Mouse (Mus musculus) intestine, embryonic 16.5 days (tissue): ENCODE measurements around the gene Ces1e. TPM values are rescaled to one million over a fixed set of nuclear protein-coding genes. Genes with fewer than 3 reads are reported as not detected.
"Not testable (repeated sequence)": the region's sequence is repeated elsewhere in the genome, so short reads cannot be mapped to it uniquely, and the experiment has no call there.

Source experiments
- ATAC-seq: fragments of 200-750 bp; cut with Nextera tagmentation; 2 replicates; pipeline ENCODE4 v1.8.0; 2017; ENCODE audit warnings: moderate TSS enrichment, moderate library complexity
- H3K27ac ChIP-seq: fragments of 300-500 bp; sonication (generic); 2 replicates; pipeline ENCODE4 v1.5.1; 2014; ENCODE audit warnings: mild to moderate bottlenecking, low read length
- H3K27me3 ChIP-seq: fragments of 300-500 bp; sonication (generic); replicated peaks from 2 replicates; pipeline ENCODE4 v1.6.1; 2014; ENCODE audit warnings: low read length, control low read depth, mixed read lengths; ENCODE audit not compliant: control insufficient read depth, insufficient read depth
- H3K36me3 ChIP-seq: fragments of 300-500 bp; sonication (generic); 2 replicates; pipeline ENCODE4 v1.6.1; 2014; ENCODE audit warnings: low read length, control low read depth; ENCODE audit not compliant: control insufficient read depth, insufficient read depth
- H3K4me1 ChIP-seq: fragments of 300-500 bp; sonication (generic); 2 replicates; pipeline ENCODE4 v1.6.1; 2014; ENCODE audit warnings: low read length, control low read depth, mixed read lengths; ENCODE audit not compliant: control insufficient read depth, insufficient read depth
- H3K4me2 ChIP-seq: fragments of 300-500 bp; sonication (generic); 2 replicates; pipeline ENCODE4 v1.6.1; 2014; ENCODE audit warnings: low read depth, low read length, control low read depth
- H3K4me3 ChIP-seq: fragments of 300-500 bp; sonication (generic); 2 replicates; pipeline ENCODE4 v1.5.1; 2014; ENCODE audit warnings: mild to moderate bottlenecking, low read length
- H3K9ac ChIP-seq: fragments of 300-500 bp; sonication (generic); 2 replicates; pipeline ENCODE4 v1.6.1; 2014; ENCODE audit warnings: low read depth, low read length
- H3K9me3 ChIP-seq: fragments of 300-500 bp; sonication (generic); 2 replicates; pipeline ENCODE4 v1.6.1; 2016; ENCODE audit warnings: low read length, control low read depth; ENCODE audit not compliant: control insufficient read depth
- WGBS: fragments of 180-500 bp; shearing (Covaris S2); extraction: QIAGEN DNeasy Blood & Tissue Kit; methylation state at CpG from one replicate; pipeline ENCODE4 v1.1.7; 2014; 5-methylcytosine and 5-hydroxymethylcytosine counted together
- polyA plus RNA-seq: library from polyadenylated mRNA; unstranded; fragments of >200 nt; fragmentation: Nextera tagmentation; extraction: Ambion mirVana; gene quantifications from 2 replicates; pipeline ENCODE4 v1.2.1, GENCODE M21; 2015

Ces1e gene
- polyA plus RNA-seq, 1 experiment from 2014 or later: 4.3 TPM

DNA sequence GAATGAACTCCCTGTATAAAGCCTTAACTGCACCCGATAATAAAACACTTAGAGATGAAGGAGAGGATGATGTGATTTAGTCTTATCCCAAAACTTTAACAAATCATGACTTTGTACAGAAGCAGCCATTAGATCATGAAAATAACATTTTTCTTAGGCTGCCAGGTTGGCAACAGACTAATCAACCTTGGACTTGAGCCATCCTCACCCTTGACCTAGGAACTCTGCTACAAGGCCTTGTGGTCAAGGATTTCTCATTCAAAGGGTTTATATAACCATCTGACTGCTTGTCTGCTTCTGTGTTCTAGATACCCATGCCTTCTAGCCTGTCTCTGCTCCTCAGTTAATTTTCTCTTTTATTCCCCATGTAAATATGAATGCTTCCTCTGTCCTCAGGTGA is 5.3 kb upstream of the Ces1e start:
- no peak for ATAC-seq
- 86% methylated on average over 1 of the region's 1 CpGs for WGBS
- H3K4me1 ChIP-seq: no peaks in the 10 kb centered on the region

DNA sequence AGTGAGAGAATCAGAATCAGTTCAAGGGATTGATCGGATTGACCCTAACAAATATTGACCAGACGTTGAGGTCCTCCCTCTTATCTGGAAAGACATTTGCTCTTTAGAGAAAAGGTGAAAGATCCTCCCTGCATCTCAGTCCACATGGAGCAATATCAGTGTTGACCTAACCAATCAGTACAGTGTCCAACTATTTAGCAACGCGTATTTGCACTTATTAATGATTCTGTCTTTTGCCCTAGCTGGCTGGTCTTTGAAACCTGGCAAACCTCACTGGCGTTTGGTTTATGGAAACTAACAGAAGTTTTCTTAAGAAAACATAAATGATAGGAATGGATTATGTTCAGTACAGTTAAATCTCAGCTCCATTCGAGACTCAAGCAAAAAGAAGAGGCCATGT is 4.6 kb upstream of the Ces1e start:
- H3K4me1 ChIP-seq: no peaks in the 10 kb centered on the region
- no peaks in the 10 kb centered on the region for H3K36me3 ChIP-seq
- no peak overlapping the region for H3K9ac ChIP-seq
- ATAC-seq: no peak
- H3K27ac ChIP-seq: no peak overlapping the region
- WGBS: 61% methylated on average over 6 of the region's 6 CpGs
- no peak overlapping the region for H3K4me2 ChIP-seq
- H3K4me3 ChIP-seq: no peak overlapping the region
- no peaks in the 10 kb centered on the region for H3K9me3 ChIP-seq
- no peaks in the 10 kb centered on the region for H3K27me3 ChIP-seq

More for the DNA sequence above, 5.3 kb upstream of the Ces1e start:
- H3K4me3 ChIP-seq: no peak overlapping the region
- H3K36me3 ChIP-seq: no peaks in the 10 kb centered on the region
- no peaks in the 10 kb centered on the region for H3K27me3 ChIP-seq
- no peak overlapping the region for H3K27ac ChIP-seq
- no peak overlapping the region for H3K4me2 ChIP-seq
- H3K9ac ChIP-seq: no peak overlapping the region
- H3K9me3 ChIP-seq: no peaks in the 10 kb centered on the region

DNA sequence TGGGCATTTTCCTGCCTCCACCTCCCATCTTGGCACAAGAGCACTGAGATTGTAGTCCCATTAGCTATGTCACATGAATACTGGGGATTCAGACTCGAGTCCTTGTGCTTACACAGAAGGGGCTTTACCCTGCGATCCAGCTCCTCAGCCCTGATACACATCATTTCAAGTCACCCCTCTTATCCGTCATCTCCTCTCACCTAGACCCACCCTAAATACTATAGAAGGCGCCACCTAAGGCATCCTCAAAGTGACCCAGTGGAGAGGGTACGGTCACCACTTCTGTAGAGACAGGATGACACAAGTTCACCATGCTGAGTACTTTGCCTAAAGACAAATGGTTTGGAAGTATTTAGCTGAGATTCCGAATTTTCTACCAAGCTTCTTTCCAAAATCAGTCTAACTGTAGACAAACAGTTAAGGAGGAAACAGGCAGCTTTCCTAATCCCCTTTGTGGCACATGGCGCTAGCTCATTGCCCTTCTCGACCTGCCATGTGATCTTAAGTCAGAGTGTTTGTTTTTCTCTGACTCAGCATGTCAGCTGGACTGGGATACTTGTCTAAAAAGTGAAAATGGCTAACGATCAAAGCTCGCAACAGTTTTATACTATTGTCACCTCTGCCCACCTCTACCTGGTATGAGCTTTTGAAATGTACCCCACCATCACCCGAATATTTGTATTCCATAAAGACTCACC is 597 bp downstream of the Ces1e start:
- Histone ChIP-seq H3K27me3 (no peaks in the 10 kb centered on the region), H3K4me2 (peak overlapping the region; percentile 45), H3K9me3 (no peaks in the 10 kb centered on the region), H3K36me3 (no peaks in the 10 kb centered on the region), H3K4me3 (no peak overlapping the region), H3K4me1 (peaks cover 4% of the 10 kb centered on the region), H3K9ac (no peak overlapping the region), H3K27ac (peak overlapping the region; percentile 59; the same call in 1 of the 2 replicates)
- WGBS: 59% methylated on average over 11 of the region's 11 CpGs
- peak; percentile 94 for ATAC-seq

DNA sequence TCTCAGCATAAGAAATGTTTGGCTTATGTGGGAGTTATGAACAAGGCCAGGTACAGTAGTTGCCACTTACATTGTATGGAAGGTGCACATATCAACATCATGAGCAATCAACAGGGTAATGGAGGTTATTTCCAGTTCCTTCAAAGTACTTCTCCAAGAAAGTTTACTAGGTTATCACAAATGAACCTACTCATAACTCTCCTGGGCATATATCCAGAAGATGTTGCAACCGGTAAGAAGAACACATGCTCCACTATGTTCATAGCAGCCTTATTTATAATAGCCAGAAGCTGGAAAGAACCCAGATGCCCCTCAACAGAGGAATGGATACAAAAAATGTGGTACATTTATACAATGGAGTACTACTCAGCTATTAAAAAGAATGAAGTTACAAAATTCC is 2.9 kb downstream of the Ces1e start:
- H3K4me1 ChIP-seq, H3K27ac ChIP-seq, H3K4me3 ChIP-seq, ATAC-seq, H3K27me3 ChIP-seq, H3K9me3 ChIP-seq, H3K9ac ChIP-seq, H3K4me2 ChIP-seq, H3K36me3 ChIP-seq: not testable (repeated sequence)
- 93% methylated on average over 1 of the region's 1 CpGs for WGBS

DNA sequence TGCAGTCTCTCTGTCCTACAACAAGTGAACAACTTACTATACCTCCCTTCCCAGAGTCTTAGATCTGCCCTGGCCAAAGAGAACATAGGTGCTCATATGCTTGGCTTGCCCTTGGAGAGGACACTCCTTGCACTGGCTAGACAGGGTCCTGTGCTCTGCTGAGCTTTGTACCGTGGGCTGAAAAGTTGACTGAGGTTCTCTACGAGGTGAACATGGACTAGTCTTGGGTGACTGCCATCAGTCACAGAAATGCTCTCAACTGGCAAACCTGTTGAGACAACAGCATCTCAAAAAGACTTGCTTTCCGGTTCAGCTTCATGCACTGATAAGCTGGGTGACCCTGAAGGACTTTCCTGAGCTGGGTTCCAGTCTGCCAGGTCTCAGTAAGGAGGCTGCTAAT is 7.5 kb downstream of the Ces1e start:
- Histone ChIP-seq H3K4me3 (no peak overlapping the region), H3K9me3 (no peaks in the 10 kb centered on the region), H3K27ac (no peak overlapping the region), H3K9ac (no peak overlapping the region), H3K36me3 (no peaks in the 10 kb centered on the region), H3K4me2 (no peak overlapping the region), H3K4me1 (no peaks in the 10 kb centered on the region), H3K27me3 (no peaks in the 10 kb centered on the region)
- WGBS: 74% methylated on average over 3 of the region's 3 CpGs
- no peak for ATAC-seq

DNA sequence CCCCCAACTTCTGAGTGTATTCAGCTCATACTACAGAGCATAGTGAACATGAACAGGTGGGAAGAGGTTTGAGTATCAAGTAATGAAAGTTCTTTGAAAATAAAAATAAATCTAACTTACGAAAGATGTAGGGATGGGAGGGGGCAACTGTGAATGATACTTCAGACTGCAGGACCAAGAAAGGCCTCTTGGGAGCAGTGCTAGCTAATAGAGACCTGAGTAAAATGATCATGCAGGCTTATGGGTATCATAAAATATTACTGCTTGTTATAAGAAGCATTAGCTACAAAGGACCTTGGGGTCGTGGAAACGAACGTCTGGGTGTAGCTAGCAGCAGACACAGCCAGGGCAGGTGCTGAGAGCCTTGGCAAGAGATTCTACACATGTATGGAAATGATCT is 11.6 kb downstream of the Ces1e start:
- no peak overlapping the region for H3K27ac ChIP-seq
- H3K4me1 ChIP-seq: no peaks in the 10 kb centered on the region
- no peak overlapping the region for H3K9ac ChIP-seq
- no peak overlapping the region for H3K4me2 ChIP-seq
- no peak overlapping the region for H3K4me3 ChIP-seq
- WGBS: 55% methylated on average over 4 of the region's 4 CpGs
- peak; percentile 53; the same call in 1 of the 2 replicates for ATAC-seq
- H3K9me3 ChIP-seq: no peaks in the 10 kb centered on the region
- no peaks in the 10 kb centered on the region for H3K27me3 ChIP-seq
- no peaks in the 10 kb centered on the region for H3K36me3 ChIP-seq

DNA sequence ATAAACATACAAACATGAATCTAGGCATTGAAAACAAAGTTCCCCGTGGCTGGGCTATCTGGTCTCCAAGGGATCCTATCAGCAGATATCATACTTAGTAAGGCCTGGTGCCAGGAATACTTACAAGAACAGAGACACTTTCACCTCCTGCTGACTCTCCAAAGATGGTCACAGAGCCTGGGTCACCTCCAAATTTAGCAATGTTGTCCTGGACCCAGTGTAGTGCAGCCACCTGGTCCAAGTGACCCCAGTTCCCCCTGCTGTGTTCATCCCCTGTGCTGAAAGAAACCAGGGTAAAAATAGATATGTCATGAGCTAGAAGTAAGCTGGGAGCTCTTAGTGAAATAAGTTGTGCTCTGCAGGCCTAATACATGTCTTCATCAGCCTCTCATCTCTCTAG is 12.0 kb downstream of the Ces1e start:
- WGBS: 39% methylated on average over 1 of the region's 1 CpGs
- no peaks in the 10 kb centered on the region for H3K36me3 ChIP-seq
- H3K9me3 ChIP-seq: no peaks in the 10 kb centered on the region
- H3K4me2 ChIP-seq: no peak overlapping the region
- no peak for ATAC-seq
- no peaks in the 10 kb centered on the region for H3K4me1 ChIP-seq
- no peak overlapping the region for H3K27ac ChIP-seq
- no peak overlapping the region for H3K4me3 ChIP-seq
- H3K27me3 ChIP-seq: no peaks in the 10 kb centered on the region
- H3K9ac ChIP-seq: no peak overlapping the region

DNA sequence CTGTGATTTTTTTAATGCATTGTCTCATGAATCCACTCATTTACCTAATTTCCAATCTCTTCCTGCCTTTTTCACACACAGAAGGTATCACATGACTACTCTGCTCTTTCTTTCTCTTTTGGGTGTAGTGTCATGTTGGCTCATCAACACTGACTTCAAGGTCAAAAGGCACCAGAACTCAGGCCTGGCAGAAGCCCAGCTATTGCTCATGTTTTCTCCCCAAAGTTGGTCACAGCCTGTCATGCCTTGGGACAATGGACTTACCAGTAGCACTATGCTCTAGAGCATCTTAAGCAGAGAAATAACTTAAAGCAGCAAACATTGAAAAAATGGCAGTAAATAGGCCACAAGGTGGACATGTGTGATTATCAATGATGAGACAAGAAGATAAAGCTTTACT is 18.3 kb downstream of the Ces1e start:
- no peak for ATAC-seq

DNA sequence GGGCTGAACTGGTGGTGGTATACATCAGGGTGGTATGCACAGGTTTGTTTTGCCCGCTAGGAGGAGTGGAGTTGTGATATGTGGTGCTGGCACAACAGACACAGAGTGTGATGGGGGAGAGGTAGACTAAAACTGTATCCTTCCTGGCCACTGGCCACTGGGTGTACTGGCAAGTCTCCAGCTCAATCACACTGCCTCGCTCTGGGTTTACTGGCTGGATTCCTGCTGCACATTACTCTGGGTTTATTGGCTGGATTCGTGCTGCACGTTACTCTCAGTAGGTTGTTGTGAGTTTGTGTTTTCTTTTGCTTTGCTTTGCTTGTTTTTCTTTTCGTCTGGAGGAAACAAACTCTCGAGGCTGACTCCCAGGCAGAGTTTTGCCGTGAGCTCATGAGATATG is 30.3 kb downstream of the Ces1e start:
- H3K9me3 ChIP-seq, H3K27ac ChIP-seq, H3K4me3 ChIP-seq, H3K36me3 ChIP-seq, H3K4me1 ChIP-seq, ATAC-seq, H3K27me3 ChIP-seq, H3K4me2 ChIP-seq, H3K9ac ChIP-seq: not testable (repeated sequence)
- 67% methylated on average over 7 of the region's 7 CpGs for WGBS

More for the DNA sequence above, 18.3 kb downstream of the Ces1e start:
- no peak overlapping the region for H3K4me2 ChIP-seq
- no peak overlapping the region for H3K27ac ChIP-seq
- no peaks in the 10 kb centered on the region for H3K36me3 ChIP-seq
- no peak overlapping the region for H3K4me3 ChIP-seq
- no peaks in the 10 kb centered on the region for H3K27me3 ChIP-seq
- no peaks in the 10 kb centered on the region for H3K9me3 ChIP-seq
- no peaks in the 10 kb centered on the region for H3K4me1 ChIP-seq
- no peak overlapping the region for H3K9ac ChIP-seq
